Mouse (Mus musculus): ENCODE measurements around the gene Minpp1. TPM values are rescaled to one million over a fixed set of nuclear protein-coding genes. Genes with fewer than 3 reads are reported as not detected.
"Not testable (repeated sequence)": the region's sequence is repeated elsewhere in the genome, so short reads cannot be mapped to it uniquely, and the experiment has no call there.

Gene Minpp1
- total RNA-seq (2021) = 31.8 and 34.9 TPM in 2 replicates
- long read RNA-seq, experiment 1, transcript Minpp1-201 (5 exons, 2,613 nt) = major isoform, 130 of 143 reads
- long read RNA-seq, experiment 1, partial matches to known transcripts = 4 of 143 reads
- long read RNA-seq, experiment 1, other reads (novel, unspliced or antisense) = 9 of 143 reads
- long read RNA-seq, experiment 2, transcript Minpp1-201 (5 exons, 2,613 nt) = major isoform, 83 of 87 reads
- long read RNA-seq, experiment 2, partial matches to known transcripts = 0 of 87 reads
- long read RNA-seq, experiment 2, other reads (novel, unspliced or antisense) = 4 of 87 reads

DNA sequence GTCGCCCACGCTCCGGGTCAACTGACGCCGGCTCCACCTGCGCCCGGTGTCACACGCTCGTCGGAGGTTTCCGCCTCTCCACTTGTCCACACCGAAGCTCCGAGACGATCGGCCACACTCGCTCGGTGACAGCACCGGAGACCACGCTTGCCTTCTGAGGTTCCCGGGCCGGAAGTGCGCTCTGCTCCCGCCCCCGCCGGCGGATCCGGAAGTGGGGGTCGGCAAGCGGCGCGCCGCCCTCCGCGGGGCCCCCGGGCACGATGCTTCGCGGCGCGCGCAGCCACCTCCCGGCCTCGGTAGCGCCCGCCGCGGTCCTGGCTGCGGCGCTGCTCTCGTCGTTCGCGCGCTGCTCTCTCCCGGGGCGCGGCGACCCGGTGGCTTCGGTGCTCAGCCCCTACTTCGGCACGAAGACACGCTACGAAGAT, at the start of gene Minpp1:
Gene Minpp1 (plus strand): TSS at position 89 of the 425 bp plus-strand sequence.
- peak; percentile 92 for DNase-seq

DNA sequence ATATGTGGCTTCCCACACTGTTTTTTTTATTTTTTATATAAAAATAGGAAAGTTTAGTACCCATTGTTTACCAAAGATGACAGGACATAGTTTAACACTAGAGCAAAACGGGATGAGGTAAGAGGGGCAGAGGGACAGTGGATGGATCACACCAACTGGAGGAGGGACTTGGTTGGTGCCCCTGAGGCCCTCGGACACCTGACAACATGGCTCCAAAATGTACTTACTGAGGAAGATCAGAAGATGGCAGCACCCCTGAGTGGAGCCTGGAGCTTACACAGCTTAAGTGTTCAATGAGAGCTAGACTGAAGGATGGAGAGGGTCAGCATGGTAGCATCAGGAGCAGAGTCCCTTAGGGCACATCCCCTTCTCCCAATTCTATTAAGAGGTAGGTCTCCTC, 46.2 kb upstream of the Minpp1 start:
- no peak for DNase-seq

DNA sequence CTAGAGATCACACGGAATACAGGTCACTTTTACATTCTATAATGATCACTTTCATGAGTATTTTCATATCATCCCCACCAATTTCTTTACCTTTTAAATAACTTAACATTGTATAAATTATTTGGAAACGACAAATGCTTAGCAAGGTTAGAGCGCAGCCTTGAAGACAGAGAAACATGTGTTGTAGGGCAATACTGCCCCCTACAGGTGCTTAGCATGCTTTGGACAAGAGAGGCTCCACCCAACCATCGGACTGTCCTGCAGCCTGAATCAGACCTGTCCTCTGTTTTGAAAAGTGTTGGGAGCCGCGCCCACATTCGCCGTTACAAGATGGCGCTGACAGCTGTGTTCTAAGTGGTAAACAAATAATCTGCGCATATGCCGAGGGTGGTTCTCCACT, 44.0 kb upstream of the Minpp1 start:
- DNase-seq = peak; percentile 67

DNA sequence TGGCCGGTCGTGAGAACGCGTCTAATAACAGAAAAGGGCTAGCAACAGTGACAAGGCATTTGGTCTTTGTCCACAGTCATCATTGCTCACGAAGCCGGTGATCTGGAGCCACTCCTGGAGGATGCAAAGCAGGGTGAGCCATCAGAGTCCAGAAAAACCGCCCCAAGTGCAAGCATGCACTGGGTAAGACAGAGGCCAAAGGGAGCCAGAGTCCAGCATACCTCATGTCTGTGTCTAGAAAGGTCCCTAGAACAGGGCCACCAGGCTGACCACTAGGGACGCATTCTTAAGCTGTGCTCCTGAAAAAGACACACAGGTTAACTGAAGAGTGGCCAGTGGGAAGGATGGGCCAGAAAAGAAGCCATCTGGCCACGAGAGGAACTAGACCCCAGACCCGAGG, 36.6 kb upstream of the Minpp1 start:
- DNase-seq = peak; percentile 8

DNA sequence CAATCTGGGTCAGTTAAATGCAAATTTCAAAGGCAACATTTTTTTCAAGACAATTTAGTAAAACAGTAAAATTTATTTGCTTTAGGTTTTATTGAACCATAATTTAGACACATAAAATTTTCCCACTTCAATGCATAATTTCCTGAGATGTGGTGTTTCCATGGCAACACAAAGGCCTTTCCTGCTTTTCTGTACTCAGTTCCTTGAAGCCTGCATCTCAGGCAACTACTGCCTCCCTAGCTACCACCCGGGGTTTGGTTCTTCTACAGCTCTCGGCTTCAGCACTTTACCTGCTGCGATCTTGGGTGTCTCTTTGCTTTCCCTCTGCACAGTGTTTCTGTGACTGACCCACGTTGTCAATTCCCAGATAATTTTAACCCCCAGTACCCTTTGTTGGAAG, 33.3 kb upstream of the Minpp1 start:
- DNase-seq = no peak

DNA sequence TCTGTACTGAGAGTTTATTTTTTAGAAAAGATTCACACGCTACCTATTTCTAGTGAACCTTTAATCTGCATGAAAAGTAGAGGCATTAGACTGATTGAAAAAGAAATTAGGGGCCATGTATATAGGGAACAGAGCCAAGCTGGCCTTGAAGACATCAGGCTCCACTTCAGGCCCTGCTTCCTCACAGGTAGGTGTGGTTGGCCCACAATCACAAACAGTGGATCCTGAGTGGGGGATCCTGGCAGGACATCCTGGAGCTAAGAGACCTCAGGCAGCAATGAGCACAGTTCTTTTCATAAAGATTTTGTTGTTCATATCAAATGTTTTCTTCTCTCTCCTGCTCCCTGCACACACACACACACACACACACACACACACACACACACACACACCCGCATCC, 28.8 kb upstream of the Minpp1 start:
- DNase-seq = no peak

DNA sequence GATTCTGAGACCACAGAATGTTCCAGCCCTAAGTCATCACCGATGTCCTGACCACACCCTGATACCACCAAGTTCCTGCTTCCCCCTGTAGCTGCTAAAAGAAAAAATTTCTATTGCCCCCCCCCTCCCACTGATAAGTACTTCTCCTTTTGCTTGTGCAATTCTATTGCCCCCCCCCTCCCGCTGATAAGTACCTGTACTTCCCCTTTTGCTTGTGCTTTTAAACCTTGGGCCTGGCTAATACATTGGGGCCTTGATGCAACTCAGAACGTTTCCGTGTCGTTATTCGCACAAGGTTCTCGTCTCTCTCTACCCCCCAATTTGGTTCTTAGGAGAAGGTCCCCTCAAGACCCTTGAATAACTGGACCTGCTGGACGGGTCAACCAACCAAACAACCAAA, 27.9 kb upstream of the Minpp1 start:
- not testable (repeated sequence) for DNase-seq

DNA sequence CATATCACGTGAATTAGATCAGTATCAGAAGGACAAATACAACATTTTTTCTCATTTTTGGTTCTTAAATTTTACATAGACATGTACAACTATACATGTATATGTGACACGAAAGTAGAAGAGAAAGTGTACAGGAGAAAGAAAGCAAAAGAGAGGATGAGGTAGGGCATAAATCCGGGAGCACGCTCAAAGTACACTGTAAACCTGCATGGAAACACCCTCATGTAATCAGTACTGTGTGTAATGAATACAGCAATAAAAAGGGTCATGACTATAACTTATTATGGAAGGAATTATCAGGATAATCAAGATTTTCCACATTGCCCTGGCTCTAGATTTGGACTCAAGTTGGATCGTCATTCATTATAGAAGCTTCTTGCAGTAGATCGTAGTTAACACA, 22.5 kb upstream of the Minpp1 start:
- DNase-seq = no peak

DNA sequence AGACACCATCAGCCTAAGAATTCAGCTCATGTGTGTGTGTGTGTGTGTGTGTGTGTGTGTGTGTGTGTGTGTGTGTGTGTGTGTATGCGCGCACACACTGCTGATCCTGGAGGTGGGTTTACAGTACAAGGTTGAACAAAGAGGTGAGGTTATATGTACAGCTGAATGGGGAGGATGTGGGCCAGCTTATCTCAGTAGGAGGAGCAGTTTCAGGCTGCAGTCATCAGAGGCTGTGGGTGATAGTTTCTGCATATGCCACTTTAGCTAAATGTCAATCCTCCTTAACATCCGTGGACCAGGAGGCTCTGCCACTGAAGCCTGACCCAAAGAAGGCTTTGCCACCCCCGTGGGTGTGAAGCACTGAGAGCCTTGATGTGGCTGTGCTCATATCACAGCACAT, 20.3 kb upstream of the Minpp1 start:
- DNase-seq = no peak

DNA sequence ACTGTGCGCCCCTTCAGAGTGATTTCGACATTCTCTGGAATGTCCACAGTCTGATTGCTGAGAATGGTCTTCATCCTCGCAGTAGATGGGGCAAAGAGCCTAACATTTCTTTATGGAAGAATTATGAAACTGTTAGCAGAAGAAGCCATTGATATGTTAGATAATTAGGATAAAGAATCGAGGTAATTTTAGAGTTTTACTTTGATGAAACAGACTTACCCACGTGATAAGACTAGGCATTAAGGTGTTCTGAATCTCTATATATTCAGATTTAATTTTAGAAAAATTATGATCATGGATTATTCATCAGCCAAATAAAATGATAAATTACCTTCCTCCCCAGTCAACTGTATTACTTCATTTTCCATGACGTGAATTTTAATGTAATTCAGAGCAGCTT, 19.1 kb upstream of the Minpp1 start, which contains the start of gene Rpl9-ps6:
Gene Rpl9-ps6 (minus strand): TSS at position 101 of the 400 bp plus-strand sequence.
- no peak for DNase-seq

DNA sequence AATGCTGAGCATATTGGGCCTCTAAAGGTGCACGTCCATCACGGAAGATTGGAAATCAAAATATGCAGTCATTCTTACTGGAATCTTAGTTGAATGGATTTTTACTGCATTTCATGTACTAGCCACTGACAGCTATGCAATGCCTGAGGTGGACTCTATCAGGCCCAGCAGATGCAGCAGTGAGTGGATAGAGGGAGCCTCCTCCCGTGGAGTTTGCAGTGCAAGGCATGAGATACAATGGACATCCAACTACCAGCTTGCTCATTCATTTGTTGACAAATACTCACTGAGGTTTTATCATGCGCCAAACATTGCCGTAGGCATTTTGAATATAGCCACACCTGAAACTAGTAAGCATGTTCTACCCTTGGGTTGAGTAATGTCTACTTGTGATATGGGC, 18.2 kb upstream of the Minpp1 start:
- DNase-seq = no peak

DNA sequence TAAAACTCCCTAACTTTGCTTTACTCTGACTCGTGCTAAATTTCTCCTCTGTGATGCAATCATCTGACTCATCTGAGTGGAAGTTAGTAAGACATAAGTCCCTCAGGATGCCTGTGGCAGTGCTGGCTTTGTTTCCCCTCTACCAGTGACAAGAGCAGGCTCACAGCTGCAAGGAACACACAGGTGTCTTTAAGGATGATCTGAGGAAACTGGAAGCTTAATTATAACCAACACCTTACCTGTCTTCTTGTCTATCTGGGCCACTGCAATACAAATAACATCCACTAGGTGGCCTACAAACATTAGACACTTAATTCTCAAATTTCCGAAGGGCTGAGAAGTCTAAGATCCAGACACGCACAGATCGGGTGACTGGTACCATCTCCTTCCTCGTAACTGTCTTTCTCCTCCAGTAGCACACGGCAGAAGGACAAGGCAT, 15.5 kb upstream of the Minpp1 start:
- DNase-seq = peak; percentile 17

DNA sequence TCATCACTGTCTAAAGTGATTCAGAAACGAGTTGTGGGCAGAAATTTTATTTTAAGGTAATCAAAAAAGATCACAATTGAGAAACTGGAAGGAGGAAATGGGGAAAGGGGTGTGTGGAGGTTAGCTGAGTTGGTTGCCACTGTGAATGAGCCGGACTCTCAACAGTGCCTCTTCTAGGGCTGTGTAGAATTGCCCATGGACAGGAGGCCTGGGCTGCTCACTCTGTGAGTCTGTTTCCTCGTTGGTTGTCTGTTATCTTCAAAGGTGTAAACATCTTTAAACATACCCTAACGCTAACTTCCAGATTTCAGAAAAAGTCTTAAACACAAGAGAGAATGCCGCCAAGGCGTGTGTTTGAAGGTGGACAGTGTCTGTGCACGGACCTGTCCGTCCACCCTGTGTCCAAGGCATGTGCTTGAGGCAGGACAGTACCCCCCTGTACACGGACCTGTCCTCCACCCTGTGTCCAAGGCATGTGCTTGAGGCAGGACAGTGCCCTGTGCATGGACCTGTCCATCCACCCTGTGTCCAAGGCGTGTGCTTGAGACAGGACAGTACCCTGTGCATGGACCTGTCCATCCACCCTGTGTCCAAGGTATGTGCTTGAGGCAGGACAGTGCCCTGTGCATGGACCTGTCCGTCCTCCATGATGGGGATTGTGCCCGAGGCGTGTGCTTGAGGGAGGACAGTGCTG, 14.9 kb upstream of the Minpp1 start:
- no peak for DNase-seq

DNA sequence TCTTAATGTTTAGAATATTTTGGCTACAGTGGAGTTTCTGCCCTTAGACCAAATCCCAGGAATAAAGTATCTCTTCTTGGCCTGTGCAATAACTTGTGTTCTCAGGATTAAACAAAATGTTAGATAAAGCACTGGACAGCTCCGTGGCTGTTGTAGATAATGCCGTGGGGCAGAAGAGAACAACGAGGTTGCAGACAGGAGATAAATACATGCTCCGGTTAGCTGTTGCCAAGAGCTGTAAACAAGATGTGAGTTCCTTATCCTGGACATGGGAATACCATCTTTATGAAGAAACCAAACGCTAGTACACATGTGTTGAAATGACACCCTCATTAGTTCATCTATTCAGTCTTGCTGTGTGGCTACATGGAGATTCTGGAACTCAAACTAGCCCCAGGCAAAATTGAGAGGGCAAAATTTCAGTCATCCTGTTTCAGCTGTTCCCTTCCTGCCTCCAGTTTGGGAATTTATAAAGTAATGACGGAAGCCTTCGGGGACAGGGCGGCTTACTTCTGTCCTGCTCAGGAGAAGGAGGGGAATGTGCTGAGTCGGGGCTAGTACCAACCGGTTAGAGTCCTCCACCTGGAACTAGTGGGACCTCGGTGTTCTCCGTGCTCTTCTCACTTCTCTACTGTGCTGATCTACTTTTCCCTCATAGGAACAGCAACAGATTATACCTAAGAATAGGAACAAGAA, 9.4 kb upstream of the Minpp1 start:
- DNase-seq = no peak

DNA sequence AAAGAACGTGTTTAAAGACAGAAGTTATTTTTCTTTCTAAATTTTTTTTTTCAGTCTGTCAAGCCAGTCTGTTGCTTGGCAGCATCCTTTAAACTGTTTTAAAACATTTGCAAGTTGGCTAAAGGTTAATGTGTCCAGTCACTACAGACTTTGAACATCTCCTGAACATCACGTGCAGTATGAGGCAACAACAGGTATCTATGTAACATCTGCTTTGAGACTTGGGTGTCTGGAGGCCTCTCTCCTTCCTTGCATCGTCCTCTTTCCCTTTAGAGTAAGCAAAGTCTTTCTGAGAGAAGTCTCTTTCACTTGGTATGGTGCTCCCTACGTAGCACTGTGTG, 8.9 kb upstream of the Minpp1 start:
- DNase-seq = no peak

DNA sequence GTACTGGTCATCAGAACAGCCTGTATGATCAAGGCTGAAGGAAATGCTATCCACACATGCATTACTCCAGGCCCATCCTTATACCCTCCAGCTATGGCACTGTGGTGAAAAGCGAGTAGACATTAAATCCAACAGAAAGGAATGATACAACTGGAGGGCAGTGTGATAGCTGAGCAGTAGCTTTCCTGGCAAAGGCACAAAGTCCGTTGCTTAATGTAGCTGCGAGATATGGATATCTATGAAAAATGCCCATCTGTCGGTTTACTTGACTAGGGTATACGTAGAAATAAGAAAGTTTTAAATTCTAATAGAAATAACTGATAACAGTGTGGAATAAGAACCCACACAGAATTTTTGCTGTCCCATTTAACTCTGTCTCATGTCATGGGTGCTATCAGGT, 5.3 kb upstream of the Minpp1 start:
- DNase-seq = no peak

DNA sequence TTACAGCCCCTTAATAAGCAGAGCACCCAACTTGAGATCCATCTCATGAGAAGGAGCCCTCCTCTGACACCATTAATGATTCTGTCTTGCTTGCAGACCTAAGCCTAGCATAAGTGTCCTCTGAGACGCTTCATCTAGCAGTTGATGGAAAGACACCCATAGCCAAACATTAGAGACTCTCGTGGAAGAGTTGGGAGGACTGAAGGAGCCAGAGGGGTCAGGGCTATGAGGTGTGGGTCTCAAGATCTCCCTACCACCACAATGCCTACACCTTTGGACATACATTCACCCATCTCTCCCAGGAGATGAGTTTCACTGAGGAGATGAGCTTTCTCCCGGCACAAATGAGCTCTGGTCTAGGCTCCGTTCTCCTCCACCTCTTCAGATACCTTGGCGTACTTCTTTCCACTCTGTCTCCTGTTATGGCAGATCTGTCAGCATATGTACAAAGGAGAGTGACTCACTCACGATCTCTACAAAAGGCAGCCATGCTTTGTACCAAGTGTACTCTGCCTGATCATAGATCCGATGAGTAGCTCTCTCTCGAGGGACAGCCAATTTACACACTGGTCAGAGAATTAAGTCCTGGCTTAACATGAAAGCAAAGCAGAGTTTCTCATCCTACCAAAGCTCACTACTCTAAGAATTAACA, 4.7 kb upstream of the Minpp1 start:
- DNase-seq = no peak

DNA sequence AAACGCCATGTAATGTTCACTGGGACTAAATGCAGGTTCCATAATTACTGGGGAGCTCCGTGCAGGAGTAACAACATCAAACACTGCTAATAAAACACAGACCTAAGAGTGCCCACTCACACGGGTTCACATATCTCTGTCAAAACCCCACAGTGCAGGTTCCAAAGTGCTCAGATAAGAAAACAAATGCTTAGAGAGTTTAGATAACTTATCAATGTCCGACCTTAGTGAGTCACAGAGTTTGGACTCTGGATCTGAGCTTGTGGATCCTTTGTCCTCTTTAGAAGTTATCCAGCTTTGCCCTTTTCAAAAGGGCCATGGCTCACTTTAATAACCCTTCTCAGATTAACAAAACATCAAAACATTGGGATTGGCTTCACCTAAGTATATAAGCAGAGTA, 4.1 kb upstream of the Minpp1 start:
- DNase-seq = no peak

DNA sequence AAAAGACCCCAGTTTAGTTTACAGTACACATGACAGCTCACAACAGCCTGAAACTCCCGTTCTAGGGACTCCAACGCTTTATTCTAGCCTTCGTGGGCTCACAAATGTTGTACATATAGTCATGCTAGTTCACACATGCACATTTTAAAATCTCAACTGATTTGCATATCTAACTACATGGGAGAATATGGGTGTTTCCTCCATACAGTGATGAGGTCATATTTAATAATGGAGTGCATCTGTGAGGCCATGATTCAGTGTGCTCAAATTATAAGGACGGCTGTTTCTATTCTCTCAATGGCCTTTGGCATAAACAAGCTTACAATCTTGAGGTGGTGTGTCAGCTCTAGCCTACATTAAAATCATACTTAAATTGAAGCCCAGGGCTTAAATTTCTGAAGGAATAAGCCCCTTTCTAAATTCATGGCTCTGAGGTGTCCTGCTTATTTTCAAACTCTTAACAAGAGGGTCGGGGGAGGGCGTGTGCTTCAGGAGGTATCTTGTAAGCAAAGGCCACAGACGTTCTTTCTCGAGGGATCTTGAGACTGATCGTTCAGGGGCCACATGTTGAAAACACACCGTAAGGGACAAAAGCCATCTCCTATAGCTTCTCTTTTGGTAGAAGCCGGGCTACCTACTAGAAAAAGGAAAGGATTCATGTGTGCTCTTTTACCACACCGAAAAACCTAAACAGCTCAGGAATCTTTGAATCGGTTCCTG, 468 bp upstream of the Minpp1 start:
- DNase-seq = no peak

DNA sequence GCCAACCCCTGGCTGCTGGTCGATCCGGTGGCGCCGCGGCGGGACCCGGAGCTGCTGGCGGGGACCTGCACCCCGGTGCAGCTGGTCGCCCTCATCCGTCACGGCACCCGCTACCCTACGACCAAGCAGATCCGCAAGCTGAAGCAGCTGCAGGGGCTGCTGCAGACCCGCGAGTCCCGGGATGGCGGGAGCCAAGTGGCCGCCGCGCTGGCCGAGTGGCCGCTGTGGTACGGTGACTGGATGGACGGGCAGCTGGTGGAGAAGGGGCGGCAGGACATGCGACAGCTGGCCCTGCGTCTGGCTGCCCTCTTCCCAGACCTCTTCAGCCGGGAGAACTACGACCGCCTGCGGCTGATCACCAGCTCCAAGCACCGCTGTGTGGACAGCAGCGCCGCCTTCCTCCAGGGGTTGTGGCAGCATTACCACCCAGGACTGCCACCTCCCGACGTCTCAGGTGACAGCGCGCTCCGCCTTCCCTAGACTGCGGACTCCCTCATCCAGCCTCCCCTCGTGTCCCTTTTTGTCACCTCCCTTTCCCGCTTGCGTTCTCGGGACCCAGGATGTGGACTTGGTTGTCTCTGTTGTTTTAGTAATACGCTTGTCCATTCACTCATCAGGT, 646 bp downstream of the Minpp1 start:
- DNase-seq = peak; percentile 80

DNA sequence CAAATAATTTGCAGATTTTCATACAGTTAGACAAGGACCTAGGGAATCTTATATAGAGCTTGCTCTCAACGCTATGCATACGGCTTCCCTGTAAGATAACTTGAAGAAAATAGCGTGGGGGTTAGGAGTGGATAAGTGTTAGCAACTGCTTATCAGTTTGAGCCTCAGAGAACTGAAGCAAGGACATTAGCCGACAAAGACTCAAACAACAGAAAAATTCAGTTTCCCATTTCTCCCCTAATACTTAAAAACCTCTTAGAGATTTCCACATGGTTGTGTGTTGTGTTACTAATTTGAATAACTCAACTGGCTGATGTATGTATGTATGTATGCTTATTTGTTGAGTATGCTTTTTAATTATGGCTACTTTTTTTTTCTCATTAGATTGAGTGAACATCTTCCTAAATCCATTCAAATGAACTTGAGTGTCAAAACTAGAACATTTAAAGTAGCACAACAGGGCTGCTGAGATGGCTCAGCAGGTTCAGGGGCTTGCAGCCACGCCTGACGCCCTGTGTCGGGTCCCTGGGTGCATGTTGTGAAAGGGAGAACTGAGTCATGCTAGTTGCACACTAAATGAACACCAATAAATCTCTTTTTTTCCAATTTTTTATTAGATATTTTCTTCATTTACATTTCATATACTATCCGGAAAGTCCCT, 2.2 kb downstream of the Minpp1 start:
- DNase-seq = no peak

Measured in adrenal gland, postnatal 14 days (tissue).